Mouse (Mus musculus) macrophage (primary cell): Measurements from ENCODE around the gene Pex6. TPM values are rescaled to one million over a fixed set of nuclear protein-coding genes. Genes with fewer than 3 reads are reported as not detected.
A peak's percentile ranks its signal among the peaks of the same experiment; 100 is the strongest.

ENCODE experiments used
- H3K27ac ChIP-seq: fragments of 350-480 bp; formaldehyde crosslinking; 2 replicates; pipeline ENCODE4 v1.9.0; 2021
- H3K36me3 ChIP-seq: fragments of 350-480 bp; formaldehyde crosslinking; 2 replicates; pipeline ENCODE4 v1.9.0; 2021; ENCODE audit errors: inconsistent target
- H3K4me3 ChIP-seq: fragments of 350-480 bp; formaldehyde crosslinking; 2 replicates; pipeline ENCODE4 v1.9.0; 2021; ENCODE audit errors: inconsistent target
- H3K79me2 ChIP-seq: fragments of 350-480 bp; formaldehyde crosslinking; 2 replicates; pipeline ENCODE4 v1.9.0; 2021; ENCODE audit errors: inconsistent target
- WGBS: methylation state at CpG from one replicate; pipeline ENCODE4 v1.1.7; 2026; ENCODE audit warnings: inconsistent platforms; ENCODE audit not compliant: missing documents; 5-methylcytosine and 5-hydroxymethylcytosine counted together
- polyA plus RNA-seq: library from polyadenylated mRNA; stranded (reverse); fragments of 250-400 nt; gene quantifications from 3 replicates; pipeline ENCODE4 v1.2.4, GENCODE M21; 2018; ENCODE audit warnings: inconsistent platforms

Pex6 gene
- polyA plus RNA-seq, 1 experiment from 2014 or later: 6.9 TPM

GRCm38 (mm10) chr17:46706375-46707089 lies 4.7 kb upstream of the Pex6 start:
- Histone ChIP-seq H3K79me2 (peaks cover 28% of the 10 kb centered on the region), H3K4me3 (no peak overlapping the region), H3K36me3 (no peaks in the 10 kb centered on the region), H3K27ac (no peak overlapping the region)
- WGBS: 98% methylated on average over 14 of the region's 14 CpGs

- peaks cover 21% of the 10 kb centered on the region for H3K79me2 ChIP-seq
- H3K4me3 ChIP-seq: peak overlapping the region; percentile 61
- H3K27ac ChIP-seq: peak overlapping the region; percentile 8; the same call in 1 of the 2 replicates
- H3K36me3 ChIP-seq: peaks cover 21% of the 10 kb centered on the region
- WGBS: 1% methylated on average over 72 of the region's 76 CpGs
These were observed 479 bp downstream of the Pex6 start for GRCm38 (mm10) chr17:46711612-46712271.

GRCm38 (mm10) chr17:46712442-46712841 lies 1.2 kb downstream of the Pex6 start:
- 13% methylated on average over 7 of the region's 7 CpGs for WGBS
- Histone ChIP-seq H3K4me3 (peak overlapping the region; percentile 61), H3K79me2 (peaks cover 21% of the 10 kb centered on the region), H3K36me3 (peaks cover 21% of the 10 kb centered on the region), H3K27ac (peak overlapping the region; percentile 8; the same call in 1 of the 2 replicates)

- Histone ChIP-seq H3K36me3 (peaks cover 21% of the 10 kb centered on the region), H3K79me2 (peaks cover 21% of the 10 kb centered on the region), H3K4me3 (no peak overlapping the region), H3K27ac (no peak overlapping the region)
- WGBS: 92% methylated on average over 9 of the region's 9 CpGs
These were observed 2.6 kb downstream of the Pex6 start for GRCm38 (mm10) chr17:46713849-46714248.

GRCm38 (mm10) chr17:46714756-46715481 lies 3.7 kb downstream of the Pex6 start:
- no peak overlapping the region for H3K4me3 ChIP-seq
- 95% methylated on average over 9 of the region's 11 CpGs for WGBS
- no peak overlapping the region for H3K27ac ChIP-seq
- H3K79me2 ChIP-seq: peaks cover 21% of the 10 kb centered on the region
- H3K36me3 ChIP-seq: peaks cover 21% of the 10 kb centered on the region

GRCm38 (mm10) chr17:46721077-46721476 lies 9.8 kb downstream of the Pex6 start:
- Histone ChIP-seq H3K4me3 (no peak overlapping the region), H3K36me3 (peaks cover 15% of the 10 kb centered on the region; the same call in 1 of the 2 replicates), H3K27ac (no peak overlapping the region), H3K79me2 (no peaks in the 10 kb centered on the region)
- WGBS: 97% methylated on average over 7 of the region's 7 CpGs

GRCm38 (mm10) chr17:46724477-46725084 lies 13.3 kb downstream of the Pex6 start:
- WGBS: 91% methylated on average over 20 of the region's 20 CpGs
- H3K27ac ChIP-seq: no peak overlapping the region
- H3K79me2 ChIP-seq: no peaks in the 10 kb centered on the region
- no peak overlapping the region for H3K4me3 ChIP-seq
- peaks cover 15% of the 10 kb centered on the region; the same call in 1 of the 2 replicates for H3K36me3 ChIP-seq

- Histone ChIP-seq H3K36me3 (peaks cover 15% of the 10 kb centered on the region; the same call in 1 of the 2 replicates), H3K4me3 (no peak overlapping the region), H3K27ac (no peak overlapping the region), H3K79me2 (no peaks in the 10 kb centered on the region)
- 79% methylated on average over 9 of the region's 9 CpGs for WGBS
These were observed 14.0 kb downstream of the Pex6 start for GRCm38 (mm10) chr17:46725273-46725672.

GRCm38 (mm10) chr17:46725731-46726645 lies 14.7 kb downstream of the Pex6 start:
- Histone ChIP-seq H3K27ac (no peak overlapping the region), H3K79me2 (no peaks in the 10 kb centered on the region), H3K36me3 (peaks cover 15% of the 10 kb centered on the region; the same call in 1 of the 2 replicates), H3K4me3 (no peak overlapping the region)
- 88% methylated on average over 26 of the region's 26 CpGs for WGBS

GRCm38 (mm10) chr17:46727271-46727670 lies 16.0 kb downstream of the Pex6 start:
- no peaks in the 10 kb centered on the region for H3K79me2 ChIP-seq
- peaks cover 15% of the 10 kb centered on the region; the same call in 1 of the 2 replicates for H3K36me3 ChIP-seq
- H3K27ac ChIP-seq: no peak overlapping the region
- WGBS: 98% methylated on average over 9 of the region's 11 CpGs
- no peak overlapping the region for H3K4me3 ChIP-seq

GRCm38 (mm10) chr17:46728021-46728420 lies 16.8 kb downstream of the Pex6 start:
- no peak overlapping the region for H3K4me3 ChIP-seq
- WGBS: 54% methylated on average over 6 of the region's 6 CpGs

GRCm38 (mm10) chr17:46728496-46728895 lies 17.2 kb downstream of the Pex6 start:
- no peak overlapping the region for H3K4me3 ChIP-seq
- no peaks in the 10 kb centered on the region for H3K79me2 ChIP-seq
- peaks cover 10% of the 10 kb centered on the region; the same call in 1 of the 2 replicates for H3K36me3 ChIP-seq
- WGBS: 85% methylated on average over 11 of the region's 11 CpGs
- H3K27ac ChIP-seq: no peak overlapping the region

More at GRCm38 (mm10) chr17:46728021-46728420, 16.8 kb downstream of the Pex6 start:
- H3K27ac ChIP-seq: no peak overlapping the region
- peaks cover 15% of the 10 kb centered on the region; the same call in 1 of the 2 replicates for H3K36me3 ChIP-seq
- H3K79me2 ChIP-seq: no peaks in the 10 kb centered on the region

- H3K27ac ChIP-seq: no peak within 1 kb of the TSS
- WGBS: 56% methylated on average over 24 of the region's 24 CpGs
These were observed 17.6 kb downstream of the Pex6 start, which contains the start of gene Gnmt for GRCm38 (mm10) chr17:46728904-46729318. TSS of gene Gnmt (minus strand) at chr17:46729168.

More at GRCm38 (mm10) chr17:46728904-46729318, 17.6 kb downstream of the Pex6 start, which contains the start of gene Gnmt:
- no peaks in the 10 kb centered on the region for H3K79me2 ChIP-seq
- H3K36me3 ChIP-seq: 0 out of 2 replicates have a peak, but pooled peaks cover 7% of the 10 kb centered on the region
- H3K4me3 ChIP-seq: no peak within 1 kb of the TSS
